Mouse (Mus musculus) spleen, postnatal 4 days (tissue): ENCODE data around the gene Rab11fip3.

Source experiments
- DNase-seq, 2 experiments: peaks; one replicate each; pipeline ENCODE4 v3.0.0; 2022; ENCODE audit warnings: low spot score in 2 of 2

Gene Rab11fip3

DNA sequence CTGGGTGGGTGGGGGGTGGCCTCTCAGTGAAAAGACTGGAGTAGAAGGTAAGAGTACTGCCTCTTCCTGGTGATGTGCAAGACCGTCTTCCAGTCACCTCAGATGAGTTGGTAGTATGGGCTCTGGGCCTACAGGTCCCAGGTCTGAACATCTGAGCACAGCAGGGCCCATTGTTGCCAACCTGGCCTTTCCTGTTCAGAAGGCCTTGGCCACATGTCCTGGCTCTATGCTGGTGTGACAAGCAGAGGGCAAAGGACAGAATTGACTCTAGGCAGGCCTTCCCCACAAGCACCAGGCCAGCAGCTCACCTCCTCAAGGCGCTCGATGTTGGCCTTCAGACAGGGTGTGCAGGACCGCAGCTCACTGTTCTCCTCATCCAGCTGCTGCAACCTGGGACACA is 77.1 kb downstream of the Rab11fip3 start:
- no peak for DNase-seq

DNA sequence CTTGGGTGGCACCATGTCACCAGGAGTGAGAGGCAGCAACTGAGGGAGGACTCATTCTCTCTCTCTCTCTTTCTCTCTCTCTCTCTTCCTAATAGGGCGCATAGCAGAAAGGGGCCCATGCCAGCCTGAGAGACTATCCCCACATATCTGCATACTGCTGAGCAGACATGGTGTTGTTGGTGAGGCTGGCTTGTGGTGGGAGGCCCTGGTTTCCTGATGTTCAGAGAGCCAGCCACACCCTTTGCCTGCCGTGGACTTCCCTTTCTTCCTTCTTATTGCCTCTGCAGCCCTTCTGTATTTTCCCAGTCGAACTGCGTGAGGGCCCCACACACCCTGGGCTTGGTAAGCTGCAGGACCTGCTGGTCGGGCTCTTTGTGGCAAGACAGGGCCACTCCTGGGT is 79.0 kb downstream of the Rab11fip3 start:
- no peak for DNase-seq

DNA sequence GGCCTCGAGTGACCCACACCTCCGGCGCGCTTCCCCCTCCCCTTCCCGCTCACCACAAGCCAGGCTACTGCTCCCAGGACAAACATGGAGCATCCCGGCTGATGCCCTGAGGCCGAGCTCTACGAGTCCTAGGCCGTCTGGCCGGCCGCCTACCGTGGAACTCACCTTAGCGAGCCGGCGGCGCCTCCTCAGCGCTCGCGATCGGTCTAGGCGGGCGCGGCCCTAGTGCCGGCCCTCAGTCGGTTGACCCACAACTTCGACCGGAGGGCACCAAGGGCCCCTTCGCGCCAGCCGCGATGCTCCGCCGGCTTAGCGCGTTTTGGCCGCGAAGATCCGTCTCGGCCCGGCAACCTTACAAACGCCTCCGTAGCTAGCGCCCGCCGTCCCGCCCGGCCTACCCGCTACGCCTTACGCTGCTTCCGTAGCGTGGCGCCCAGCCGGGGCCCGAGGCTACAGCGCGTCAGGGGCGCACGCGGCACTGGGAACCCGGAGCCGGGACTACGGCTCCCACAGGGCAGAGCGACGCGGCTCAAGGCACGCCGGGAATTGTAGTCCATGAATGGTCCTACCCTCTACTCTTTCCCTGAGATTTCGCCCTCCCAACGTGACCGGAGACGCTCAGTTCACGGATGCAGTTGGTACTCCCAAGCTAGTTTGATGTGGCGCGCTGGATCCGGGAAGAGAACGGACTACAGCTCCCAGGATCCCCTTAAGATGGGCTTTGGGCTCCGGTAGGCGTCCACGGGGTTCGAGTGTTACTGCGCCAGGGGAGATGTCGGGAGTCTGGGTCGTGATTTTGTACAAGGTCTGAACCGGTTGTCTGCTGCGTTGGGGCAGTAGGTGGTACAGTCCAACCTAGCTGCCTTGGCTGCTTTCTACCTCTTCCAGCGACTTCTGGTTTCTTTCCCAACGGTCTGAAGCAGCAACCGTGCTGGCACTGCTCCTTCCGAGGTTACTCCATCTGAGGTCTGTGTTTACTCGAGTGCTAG is 83.8 kb downstream of the Rab11fip3 start, which contains the start of gene Capn15:
Gene Capn15 (minus strand): TSS at position 491 of the 989 bp plus-strand sequence.
- peak; percentile 89 to 94 for DNase-seq

DNA sequence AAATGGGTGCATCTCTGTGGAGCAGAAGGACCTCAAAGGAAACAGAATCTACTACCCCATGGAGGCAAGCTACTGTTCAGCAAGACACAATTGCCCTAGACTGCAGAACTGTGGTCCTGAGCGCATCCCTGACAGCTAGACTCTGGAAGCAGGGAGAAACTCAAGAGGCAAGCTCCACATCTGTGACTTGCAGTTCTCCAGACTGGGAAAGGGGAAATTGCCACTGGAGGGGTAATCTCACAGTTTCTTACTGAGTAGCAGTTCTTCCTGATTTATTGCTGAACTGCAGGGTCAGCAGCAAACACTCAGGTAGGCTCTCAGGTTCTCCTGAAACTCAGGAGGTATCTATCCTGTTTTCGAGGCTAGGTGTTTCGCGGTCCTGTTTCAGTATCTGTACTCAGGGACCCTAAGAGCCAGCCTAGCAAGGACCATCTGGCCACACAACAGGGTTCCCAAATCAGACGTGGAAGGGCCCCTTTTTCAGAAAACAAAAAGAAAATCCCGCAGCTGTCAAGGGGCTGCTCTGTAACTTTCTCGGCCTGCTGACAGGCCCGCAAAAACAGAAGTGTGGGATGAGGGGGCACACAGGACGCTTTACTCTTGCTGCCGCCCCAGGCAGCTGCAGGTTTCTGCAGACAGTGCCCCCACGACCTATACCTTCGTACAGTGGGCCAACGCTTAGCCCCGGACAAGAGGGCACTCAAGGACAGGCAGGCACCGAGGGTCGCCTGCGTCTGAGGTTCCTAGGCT is 84.6 kb downstream of the Rab11fip3 start:
- peak in 1 of 2 experiments; percentile 74 for DNase-seq

DNA sequence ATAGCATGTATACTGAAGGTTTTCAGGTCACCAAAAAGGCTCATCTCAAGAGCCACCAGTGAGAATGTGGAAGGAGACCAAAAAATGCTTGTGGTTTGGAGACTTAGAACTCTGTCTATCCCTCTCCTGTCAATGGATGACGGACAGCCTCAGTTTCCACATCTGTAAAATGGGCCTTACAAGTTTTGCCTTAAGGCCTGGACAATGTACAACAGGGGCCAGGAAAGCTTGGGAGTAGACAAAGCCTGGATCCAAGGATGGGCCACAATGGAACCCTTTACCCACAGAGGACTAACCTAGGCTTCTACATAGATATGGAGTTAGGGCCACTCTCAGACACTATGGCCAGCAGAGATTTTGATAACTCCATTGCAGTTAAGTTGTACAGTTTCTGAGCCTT is 85.3 kb downstream of the Rab11fip3 start:
- DNase-seq = no peak

DNA sequence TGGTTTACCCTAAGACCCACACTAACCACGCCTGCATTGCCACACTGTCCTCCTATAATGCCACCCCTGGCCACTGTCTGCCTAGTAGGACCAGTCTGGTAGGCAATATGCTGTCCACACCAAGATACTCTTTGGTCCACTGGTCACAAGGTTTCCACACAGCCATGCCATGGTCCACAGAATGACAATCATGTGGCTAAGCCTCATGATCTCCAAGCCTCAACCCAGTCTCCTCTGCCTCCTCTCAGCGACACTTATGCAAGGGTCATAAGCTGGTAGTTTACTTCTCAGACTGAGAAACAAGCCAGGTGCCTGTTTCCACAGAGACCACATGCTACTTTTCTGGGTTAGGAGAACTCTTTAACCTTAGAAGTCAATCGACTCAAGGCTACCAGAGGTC is 86.4 kb downstream of the Rab11fip3 start:
- no peak for DNase-seq

DNA sequence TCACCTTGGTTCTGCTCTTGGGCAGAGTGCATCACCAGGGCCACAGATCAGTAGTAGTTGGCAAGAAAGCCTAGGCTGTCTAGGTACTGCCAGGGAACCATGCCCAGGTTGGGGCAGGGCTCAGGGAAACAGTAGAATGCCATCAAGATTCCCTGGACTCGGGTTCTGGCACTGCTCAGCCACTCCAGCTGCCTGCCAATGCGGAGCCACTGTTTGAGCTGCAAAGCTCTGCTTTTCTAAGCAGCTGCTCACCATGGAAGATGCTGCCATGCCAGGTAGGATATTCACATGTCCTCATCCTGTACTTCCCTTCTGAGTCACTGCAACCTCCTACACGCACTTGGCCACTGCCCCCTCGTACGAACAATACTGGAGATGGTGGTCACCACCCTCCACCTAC is 88.5 kb downstream of the Rab11fip3 start:
- DNase-seq = no peak

DNA sequence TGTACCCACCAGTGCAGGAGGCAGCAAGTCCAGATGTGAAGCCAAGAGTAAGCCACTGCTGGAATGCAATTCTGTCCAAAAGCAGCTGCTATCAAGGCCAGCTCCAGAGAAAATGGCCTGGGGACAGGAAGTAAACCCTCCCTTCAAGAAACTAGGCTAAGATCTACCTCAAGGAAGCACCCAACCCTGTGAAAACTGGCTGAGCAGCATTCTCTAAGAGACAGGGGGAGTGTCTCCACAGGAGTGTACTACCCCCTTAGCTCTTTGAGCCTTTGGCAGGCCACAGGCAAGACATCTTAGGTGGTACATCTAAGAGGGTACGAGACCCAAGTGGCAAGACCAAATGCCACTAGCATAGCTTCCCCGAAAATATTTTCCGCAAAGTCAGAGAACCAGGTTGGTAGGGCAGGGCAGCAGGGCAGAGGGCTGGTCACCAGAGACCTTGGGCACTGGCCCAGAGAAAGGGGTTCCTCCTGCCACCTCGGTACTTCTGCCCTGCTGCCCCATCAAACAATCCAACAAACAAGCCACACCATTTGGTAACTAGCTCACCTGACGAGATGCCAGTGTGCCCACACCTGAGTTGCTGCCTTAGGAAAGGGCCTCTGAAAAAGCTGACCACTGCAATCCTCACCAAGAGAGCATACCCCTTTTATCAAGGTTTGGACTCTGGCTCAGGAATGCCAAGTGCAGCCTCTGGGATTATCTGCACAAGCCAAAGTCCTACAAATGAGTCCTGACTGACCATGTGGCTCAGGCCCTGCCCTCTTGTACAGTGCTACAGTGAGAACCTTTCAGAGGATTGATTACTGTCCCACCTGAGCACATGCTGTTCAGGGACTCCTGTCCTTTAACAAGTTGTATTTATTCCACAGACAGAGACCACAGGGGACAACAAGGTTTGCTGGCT is 89.3 kb downstream of the Rab11fip3 start:
- DNase-seq = no peak

DNA sequence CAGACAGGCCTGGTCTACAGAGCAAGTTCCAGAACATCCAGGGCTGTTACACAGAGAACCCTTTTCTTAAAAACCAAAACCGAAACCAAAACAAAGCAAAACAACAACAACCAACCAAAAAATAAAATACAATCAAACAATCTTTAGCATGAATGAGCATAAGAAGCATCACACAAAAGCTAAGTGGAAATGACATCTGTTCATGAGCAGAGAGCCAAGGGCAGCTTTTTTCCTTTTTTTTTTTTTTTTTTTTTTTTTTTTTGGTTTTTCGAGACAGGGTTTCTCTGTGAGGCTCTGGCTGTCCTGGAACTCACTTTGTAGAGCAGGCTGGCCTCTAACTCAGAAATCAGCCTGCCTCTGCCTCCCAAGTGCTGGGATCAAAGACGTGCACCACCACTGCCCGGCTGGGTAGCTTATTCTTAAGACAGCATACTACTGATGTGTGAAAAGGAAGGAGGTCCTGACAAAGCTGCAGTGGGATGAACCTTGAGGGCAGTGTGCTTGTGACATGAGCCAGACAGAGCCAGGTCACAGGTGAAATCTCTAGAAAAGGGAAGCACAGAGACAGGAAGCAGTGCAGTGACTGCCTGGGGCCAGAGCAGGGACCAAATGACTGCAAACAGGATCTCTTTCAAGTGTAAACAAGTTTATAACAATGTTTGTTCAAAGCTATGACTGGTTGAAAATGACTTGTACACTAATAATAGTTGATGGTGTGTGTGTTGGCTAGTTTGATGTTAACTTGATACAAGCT is 98.2 kb downstream of the Rab11fip3 start:
- DNase-seq = no peak

DNA sequence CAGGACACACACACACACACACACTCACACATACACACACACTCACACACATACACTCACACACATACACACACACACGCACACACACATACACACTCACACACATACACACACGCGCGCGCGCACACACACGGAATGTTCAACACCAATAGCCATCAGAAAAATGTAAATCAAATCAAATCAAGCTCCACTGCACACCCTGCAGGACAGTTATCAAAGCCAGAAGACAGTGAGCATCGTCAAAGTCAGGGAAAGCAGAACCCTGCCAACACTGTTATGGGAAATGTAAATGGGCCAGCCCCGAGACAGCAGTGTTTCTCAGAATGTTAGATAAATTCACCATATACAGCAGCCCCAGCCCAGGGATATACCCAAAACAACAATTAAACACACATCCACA is 98.9 kb downstream of the Rab11fip3 start:
- DNase-seq = no peak

DNA sequence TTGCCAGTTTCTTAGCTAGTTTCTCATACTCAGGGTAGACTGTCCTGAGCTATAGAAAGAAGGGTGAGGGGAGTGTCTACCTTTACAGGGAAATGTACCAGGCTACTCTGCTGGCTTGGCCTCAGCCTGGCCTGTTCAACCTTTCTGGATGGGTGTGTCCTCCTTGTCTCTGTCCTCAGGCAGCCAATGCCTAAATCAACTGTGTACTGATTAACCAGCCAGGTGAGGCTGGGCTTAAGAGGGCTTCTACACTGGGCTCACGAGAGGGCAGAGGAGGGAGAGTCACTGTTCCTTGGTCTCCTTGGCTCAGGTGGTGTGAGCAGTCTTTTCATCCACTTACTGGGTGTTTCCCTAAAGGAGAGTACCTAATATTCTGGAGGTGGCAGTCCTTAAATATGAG is 101.2 kb downstream of the Rab11fip3 start:
- no peak for DNase-seq

DNA sequence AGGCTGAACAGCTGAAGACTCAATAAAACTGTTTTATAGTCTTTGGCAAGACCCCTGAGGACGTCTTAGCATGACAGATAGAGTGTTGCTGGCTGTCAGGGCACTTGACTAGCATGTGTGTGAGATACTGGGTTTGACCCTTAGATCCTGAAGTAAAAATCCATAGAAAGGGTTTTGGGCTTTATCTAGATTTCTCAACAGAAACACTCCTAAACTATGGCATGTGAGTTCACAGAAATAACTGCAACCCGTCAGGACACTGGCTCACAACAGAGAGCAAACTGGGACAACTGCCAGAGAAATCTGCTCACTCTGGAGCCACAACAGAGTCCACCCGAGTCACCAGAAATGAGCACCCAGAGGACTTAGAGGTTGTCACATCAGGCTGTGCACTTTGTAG is 101.7 kb downstream of the Rab11fip3 start:
- no peak for DNase-seq

DNA sequence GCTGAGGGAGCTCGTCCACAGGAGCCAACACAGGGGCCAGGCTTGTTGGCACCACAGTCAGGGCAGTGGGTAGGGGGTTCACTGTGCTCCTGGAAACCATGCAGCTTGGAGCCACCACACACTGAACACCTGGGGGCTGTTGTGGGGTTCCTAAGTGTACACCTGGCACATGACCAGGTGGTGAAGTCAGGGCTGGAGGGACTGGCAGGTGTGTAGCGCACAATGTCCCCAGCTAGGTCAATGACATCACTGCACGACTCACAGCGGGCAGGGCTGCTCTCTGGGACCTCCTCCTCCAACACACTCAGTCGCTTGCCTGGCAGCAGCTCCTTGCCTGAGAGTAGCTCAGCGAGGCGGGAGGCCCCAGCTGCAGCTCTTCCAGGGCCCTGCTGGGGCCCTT is 105.1 kb downstream of the Rab11fip3 start:
- no peak for DNase-seq

DNA sequence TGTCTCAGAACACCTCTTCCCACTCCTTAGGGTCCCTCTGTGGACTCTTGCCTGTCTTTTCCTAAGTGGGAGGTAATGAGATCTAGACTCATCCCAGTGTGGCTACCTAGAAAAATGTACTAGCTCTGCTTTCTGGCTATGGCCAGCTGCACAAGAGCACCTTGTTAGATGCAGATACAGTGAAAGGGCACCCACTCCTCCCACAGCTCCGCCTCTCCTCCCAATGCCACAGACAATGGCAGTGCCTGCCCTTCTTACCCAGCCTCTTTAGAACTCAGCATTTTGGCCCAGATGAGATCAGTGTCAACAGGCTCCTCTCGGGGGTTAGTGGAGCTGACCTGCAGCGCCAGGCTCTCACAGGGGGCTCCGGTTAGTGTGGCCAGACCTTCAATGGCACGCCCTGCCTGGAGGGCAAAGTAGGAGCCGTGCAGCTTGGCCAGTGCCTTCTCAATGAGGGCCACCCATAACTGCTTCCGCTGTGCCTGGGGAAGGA is 106.9 kb downstream of the Rab11fip3 start:
- peak in 1 of 2 experiments; percentile 69 for DNase-seq

DNA sequence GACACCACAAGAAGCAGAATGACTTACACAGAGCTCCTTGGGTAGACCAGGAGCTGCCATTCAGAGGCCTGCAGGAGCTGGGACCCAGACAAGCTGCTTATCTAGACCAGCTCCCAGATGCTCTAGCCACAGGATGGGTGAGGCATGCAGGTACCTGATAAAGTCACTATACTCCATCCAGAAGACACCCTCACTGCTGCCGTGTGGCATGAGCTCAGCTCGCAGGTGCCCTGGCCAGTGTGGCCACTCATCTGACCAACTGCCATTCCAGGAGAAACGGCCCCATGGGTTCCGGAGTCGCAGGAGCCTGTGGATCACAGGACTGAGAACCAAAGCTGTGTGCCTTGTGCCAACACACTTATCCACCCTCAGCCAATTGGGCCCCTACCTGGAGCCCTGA is 107.8 kb downstream of the Rab11fip3 start:
- peak; percentile 77 to 83 for DNase-seq

DNA sequence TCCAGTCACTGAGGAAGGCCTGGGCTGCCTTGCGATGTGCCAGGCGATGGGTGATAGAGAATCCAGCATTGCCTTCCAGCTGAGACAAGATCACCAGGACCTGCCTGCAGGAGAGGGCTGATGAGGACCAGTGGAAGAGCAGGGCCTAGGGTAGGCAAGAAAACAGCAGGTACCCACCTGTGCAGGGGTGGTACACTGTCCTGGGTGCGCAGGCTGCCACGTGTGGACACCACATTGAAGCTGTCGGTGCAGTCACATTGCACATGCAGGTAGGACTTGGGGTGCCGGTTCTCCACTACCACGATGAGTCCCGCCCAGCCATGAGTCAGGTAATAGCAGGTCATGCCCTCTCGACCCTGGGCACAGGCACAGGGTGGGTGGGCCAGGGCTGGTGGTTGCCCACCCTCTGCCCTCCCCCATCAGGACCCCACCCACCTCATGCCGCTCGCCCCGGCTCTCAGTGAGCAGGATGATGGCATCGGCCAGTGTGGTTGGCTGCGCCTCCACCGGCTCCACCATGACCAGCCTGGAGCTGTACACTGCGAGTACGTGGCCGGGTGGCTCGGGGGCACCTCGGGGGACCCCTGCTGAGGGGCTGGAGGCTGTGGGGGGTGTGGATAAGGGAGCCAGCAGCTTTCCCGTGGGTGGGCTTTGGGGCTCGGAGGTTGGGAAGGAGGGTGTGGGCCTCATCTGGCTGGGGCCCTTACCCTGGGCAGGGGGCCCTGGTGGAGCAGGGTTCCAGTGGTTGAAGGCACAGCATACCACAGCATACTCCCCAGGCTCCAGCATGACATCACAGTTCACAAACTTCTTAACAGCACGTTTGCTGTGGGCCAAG is 109.5 kb downstream of the Rab11fip3 start:
- DNase-seq = no peak

DNA sequence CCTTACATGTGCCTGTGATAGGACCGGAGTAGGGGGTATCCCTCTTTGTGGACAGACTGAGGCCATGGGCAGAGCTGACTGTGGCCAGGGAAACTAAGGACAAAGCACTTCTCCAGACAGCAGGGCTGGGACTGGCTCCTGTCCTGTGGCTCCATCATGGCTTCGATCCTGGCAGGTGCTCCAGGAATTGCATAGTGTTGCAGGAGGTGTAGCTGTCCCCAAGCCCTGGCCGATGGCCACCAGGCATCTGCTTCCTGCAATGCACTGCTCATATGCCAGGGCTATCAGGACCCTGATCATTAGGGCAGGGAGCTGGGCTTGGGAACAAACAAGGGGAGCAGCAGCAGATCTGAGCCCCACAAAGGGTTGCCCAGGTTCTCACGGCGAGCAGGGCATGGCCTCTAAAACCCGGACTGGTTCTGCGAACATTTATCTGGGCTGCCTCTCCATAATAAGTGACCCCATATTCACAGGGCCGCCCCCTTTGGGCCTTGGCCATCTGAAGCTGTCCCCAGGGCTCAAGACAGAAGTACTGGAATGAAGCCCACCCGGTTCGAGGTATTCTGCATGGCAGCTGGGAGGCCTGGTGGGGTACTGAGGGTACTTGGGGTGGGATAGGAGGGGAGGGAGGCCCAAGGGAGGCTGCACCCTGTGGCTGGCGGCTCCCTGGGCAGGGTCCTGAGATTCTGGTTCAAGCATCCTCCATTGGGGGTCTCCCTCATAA is 110.4 kb downstream of the Rab11fip3 start:
- DNase-seq = no peak

DNA sequence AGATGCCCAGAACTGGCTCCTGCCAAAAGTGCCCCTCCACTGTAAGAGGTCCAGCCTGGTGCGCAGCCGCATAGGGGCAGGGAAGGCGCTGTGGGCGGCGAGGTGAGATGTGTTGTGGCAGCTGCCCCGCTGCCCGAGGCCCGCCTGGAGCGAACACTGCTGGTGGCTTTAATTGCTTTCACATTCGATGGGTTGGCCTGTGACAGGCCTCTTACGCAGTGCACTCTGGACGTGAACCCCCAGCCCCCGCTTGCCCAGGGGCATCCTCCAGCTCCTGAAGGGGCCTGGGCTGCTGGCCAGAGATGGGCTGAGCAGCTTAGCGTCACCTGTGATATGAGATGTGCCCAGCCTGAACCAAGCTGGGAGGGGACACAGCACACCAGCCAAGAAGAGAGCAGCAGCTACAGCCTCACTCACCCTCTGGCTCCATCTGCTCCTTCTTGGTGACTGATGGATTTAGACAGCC is 111.7 kb downstream of the Rab11fip3 start:
- no peak for DNase-seq

DNA sequence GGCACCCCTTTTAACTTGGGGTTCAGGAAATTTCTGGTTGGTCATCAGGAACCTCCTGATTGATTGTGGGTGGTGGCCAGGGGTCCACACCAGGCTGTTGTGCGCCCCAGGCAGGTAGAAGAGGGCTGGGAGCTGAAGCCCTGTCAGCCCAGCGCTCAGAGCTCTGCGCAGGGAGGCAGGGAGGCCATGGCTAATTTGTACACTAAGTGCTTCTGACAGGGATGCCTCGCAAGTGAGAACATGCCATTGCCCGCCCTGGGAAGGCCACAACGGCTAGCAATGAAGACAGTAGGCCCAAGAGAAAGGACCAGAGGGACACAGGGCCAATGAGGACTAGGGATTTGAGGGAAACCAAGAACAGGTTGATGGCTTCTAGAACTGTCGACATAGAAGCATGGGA is 112.7 kb downstream of the Rab11fip3 start:
- DNase-seq = no peak
